Mouse (Mus musculus) ES-Bruce4 (cell line): ENCODE data around the gene Mxra7.

Source experiments
- CTCF ChIP-seq: IDR thresholded peaks from one replicate; pipeline ENCODE4 v1.8.1; 2011; ENCODE audit warnings: low read depth, low read length
- POLR2A ChIP-seq: IDR thresholded peaks from one replicate; pipeline ENCODE4 v1.8.1; 2011; ENCODE audit warnings: low read length; ENCODE audit not compliant: insufficient read depth

DNA sequence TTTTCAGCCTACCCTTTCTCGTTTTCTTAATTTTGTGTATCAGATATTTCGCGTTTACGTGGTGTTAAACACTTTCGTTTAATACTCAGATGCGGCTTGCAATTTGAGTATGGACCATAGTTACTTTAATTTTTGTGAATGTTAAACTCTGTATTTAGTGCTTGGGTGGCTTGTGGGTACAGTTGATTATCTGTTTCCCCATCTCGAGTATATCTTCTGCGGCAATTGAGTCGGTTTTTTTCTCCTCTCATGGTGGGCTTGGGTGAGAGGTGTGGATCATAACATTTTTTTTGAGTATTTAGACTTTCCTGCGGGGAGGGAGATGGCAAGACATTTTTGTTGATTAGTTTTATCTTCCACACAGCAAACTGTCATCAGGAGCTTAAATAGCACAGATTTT lies 26.4 kb upstream of the Mxra7 start:
- TF ChIP-seq CTCF (no peak), POLR2A (no peak)
